Mouse (Mus musculus) T-helper 17 cell (primary cell): ENCODE measurements around the gene Eqtn.

ENCODE experiments used
- in situ Hi-C, 2 experiments: fragments of 300-600 bp; cut with MboI, MseI; formaldehyde crosslinking; loops; 1 replicate in 1 of 2; 2 replicates in 1 of 2; pipeline ENCODE4 v1.15.1; 2025; ENCODE audit warnings: high pct_unique_total_duplicates in 2 of 2

Gene Eqtn

DNA sequence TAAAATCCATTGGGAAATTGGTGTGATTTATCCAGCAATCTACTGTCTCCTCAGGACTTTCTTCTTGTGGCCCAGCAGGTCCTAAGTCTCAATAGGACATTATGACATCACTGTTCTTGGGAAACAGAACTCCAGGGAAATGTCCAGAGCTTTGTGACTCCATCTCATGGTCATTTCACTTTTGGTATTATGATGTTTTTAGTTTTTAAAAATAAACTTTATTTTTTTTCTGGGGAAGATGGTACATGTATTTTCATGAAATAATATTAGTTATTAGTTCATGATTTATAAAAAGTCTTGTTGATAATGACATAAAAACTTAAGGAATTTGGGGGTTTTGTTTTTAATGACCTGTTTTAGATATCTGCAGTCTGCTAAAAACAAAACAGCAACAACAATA lies at the start of gene Eqtn:
Gene Eqtn (minus strand): TSS at position 101 of the 400 bp plus-strand sequence.
- in situ Hi-C loops = no loop called here

DNA sequence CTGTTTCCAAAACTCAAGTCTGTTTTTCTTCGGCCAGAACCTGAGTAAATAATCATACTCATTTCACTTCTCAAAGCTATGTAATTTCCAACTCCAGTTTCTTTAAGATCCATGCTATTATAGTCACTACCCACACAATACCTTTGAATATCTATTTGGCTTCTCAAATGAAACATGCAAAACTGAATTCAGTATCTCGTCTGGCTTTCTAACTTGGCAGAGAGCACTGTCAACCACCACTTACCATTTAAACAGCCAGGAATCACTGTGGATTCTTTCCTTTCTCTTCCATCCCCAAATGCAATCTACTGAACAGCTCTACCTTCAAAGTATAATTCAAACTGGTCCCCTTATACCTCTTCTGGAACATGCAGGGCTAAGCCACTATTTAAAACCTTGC lies 44.7 kb upstream of the Eqtn start:
- in situ Hi-C loops = no loop called here

DNA sequence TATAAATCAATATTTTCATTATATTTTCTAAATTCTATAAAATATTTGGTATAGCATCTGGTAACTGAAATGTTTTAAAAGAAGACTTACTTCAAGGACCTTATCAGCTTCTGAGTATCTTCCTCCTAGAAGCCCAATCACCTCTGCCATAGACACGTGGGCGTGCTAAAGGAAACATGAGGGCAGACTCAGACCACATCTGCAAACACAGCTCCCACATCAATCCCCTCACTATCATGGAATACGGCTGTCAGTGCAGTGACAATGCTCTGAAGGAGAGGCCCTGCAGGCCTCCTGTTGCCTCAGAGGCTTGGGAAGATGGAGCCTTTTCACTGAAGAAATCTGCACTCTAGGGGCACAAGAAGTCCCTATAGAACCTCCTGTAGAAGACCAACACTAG lies 24.1 kb upstream of the Eqtn start:
- in situ Hi-C loops = loop anchor here in 1 of 2 experiments (10.0 kb wide), 1 partner anchor 368 kb away; no protein-coding TSS in a partner anchor

DNA sequence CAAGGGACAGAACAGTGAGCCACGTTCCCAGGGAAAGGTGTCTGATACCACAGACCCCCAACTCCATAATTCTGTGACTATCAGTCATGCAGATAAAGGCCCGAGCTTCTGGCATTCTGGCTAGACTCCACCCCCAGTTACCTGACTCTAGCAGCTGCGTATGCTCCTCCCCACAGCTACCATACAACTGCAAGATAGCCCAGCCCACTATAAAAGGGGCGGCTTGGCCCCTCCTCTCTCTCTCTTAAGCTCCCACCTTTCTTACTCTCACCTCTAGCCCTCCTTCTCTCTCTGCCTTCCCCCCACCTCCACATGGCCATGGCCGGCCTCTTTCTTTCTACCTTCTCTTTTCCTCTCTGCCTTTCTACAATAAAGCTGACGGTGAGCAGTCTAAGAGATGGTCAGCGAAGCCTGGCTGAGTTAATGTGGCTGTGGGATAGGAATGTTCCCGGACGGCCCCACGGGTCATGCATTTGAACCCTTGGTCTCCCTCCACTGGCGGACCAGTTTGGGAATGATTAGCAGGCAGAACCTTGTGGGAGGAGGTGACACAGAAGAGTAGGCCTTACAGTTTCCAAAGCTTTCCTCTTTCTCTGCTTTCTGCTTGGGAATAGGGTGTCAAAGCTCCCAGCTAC lies 12.7 kb upstream of the Eqtn start:
- in situ Hi-C loops = no loop called here

DNA sequence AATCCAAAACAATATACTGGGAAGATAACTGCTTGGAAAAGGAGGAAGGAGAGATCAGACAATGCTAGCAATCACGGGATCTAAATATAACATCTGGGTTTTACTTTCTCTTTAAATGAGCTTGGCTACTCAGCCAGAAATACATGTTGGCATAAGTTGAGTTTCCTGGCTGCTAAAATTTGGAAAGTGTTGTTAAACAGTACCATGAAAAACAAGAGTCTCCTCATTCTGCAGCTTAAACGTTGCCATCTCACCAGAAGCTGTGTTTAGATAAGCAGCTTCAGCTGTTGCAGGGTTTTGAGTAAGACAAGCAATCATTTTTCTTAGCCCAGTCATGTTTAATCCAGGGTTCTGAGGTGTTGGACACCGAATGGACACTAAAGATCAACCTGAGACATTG lies 26.9 kb downstream of the Eqtn start:
- in situ Hi-C loops = loop anchor here in 1 of 2 experiments (25.0 kb wide), 1 partner anchor 239 kb away; the partner anchor contains the start of gene Lrrc19

DNA sequence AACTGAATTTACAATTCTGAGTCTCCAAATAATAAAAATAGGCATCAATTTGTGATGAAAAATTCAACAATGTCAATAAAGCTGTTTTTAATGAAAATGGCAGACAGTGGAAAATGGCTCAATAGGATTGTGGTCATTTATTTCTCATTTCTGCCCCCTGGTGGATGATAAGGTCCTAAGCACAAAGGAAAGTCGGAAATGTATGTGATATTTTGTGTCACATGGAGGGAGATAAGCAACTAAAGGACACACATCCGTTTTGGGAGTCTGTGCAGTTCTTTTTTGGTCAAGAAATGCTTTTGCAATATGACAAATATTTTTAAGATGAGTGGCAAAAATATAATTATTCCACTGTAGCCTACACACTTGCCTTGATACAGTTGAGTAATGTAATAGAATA lies 27.9 kb downstream of the Eqtn start:
- in situ Hi-C loops = loop anchor here in 1 of 2 experiments (25.0 kb wide), 1 partner anchor 238 kb away; the partner anchor contains the start of gene Lrrc19
